Mouse (Mus musculus): ENCODE data around the gene Il25. TPM values are rescaled to one million over a fixed set of nuclear protein-coding genes. Genes with fewer than 3 reads are reported as not detected.
"Not testable (repeated sequence)": the region's sequence is repeated elsewhere in the genome, so short reads cannot be mapped to it uniquely, and the experiment has no call there.

Gene Il25
- polyA plus RNA-seq, 1 experiment = not detected

DNA sequence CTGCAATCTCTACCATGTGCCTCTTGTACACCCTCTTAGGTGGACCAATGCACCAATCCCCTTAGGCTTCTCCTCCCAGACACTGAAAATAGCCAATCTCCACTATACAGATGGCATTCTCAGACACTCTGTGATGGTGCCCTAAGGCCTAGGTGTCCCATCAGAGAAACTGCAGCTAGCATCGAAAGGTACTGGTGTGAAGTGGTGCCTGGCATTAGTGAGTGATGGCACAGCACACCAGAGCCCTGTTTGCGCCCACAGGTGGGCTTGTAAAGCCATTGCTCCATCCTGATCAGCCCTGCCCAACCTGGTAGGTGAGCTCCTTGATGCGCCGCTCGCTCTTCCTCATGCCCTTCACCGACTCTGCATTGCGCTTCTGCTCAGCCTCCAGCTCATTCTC lies 11.5 kb downstream of the Il25 start:
- TF ChIP-seq CTCF (IDR thresholded peaks at IDR 0.05; ENCODE audit: control insufficient read depth, insufficient read depth, low read length) (no peak), POLR2A (IDR thresholded peaks at IDR 0.05; ENCODE audit: borderline replicate concordance, control insufficient read depth, low read depth, low read length) (no peak)
- no peak overlapping the region for H3K27ac ChIP-seq (ENCODE audit: control insufficient read depth, insufficient read depth, low read depth, low read length, poor library complexity)
- 88% methylated on average over 7 of the region's 7 CpGs for WGBS
- H3K4me1 ChIP-seq (ENCODE audit: control insufficient read depth, insufficient read depth, low read length) = no peaks in the 10 kb centered on the region
- H3K4me3 ChIP-seq (replicated peaks; ENCODE audit: control insufficient read depth, low read depth, low read length) = no peak overlapping the region

DNA sequence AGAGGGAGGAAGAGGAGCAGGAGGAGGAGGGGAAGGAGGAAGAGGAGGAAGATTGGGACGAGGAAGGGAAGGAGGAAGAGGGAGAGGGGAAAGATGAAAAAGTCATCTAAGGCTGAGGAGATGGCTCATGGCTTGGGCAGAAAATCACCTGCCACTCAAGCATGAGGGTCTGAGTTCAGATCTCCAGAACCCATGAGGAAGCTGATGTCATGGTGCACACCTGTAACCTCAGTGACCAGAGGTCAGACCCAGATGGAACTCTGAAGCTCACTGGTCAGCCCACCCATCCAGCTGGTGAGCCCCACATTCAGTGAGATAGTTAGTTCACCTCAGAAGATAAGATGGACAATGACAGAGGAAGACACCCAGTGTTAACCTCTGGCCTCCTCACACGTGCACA lies 12.4 kb downstream of the Il25 start:
- Histone ChIP-seq H3K4me1 (ENCODE audit: control insufficient read depth, insufficient read depth, low read length) (no peaks in the 10 kb centered on the region), H3K27ac (ENCODE audit: control insufficient read depth, insufficient read depth, low read depth, low read length, poor library complexity) (no peak overlapping the region), H3K4me3 (replicated peaks; ENCODE audit: control insufficient read depth, low read depth, low read length) (no peak overlapping the region)
- TF ChIP-seq CTCF (IDR thresholded peaks at IDR 0.05; ENCODE audit: control insufficient read depth, insufficient read depth, low read length) = no peak
- no peak for TF ChIP-seq POLR2A (IDR thresholded peaks at IDR 0.05; ENCODE audit: borderline replicate concordance, control insufficient read depth, low read depth, low read length)
- 46% methylated on average over 2 of the region's 2 CpGs for WGBS

DNA sequence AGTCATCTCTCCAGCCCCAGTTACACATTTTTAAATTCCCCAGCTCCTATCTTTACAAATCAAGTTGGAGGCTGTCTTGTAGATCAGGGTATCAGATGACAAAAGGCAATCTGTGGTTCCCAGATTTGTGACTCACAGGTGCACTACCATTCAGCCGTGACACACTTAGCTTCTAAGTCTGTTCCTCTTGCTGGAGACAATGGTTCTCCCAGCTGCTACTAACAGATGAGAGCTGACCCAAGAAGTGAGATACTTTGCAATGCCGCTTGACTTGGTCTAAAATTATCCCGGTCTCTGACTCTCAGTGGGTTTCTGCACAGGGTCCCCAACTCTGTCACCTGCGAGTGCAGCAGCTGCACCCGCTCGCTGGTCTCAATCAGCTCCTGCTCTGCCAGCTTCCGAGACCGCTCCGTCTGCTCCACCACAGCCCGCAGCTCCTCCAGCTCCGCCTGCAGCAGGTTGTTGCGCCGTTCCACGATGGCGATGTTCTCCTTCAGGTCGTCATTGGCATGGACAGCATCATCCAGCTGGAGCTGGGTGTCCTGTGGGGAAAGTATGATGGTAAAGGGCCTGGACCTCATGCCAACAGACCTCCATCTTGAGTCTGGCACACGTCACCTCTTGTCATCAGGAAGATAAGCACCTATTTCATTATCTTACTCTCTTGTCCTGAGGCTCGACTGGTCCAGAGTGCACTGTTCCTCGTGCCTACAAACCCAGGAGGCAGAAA lies 13.6 kb downstream of the Il25 start:
- no peaks in the 10 kb centered on the region for H3K4me1 ChIP-seq (ENCODE audit: control insufficient read depth, insufficient read depth, low read length)
- TF ChIP-seq CTCF (IDR thresholded peaks at IDR 0.05; ENCODE audit: control insufficient read depth, insufficient read depth, low read length) = no peak
- TF ChIP-seq POLR2A (IDR thresholded peaks at IDR 0.05; ENCODE audit: borderline replicate concordance, control insufficient read depth, low read depth, low read length) = no peak
- H3K27ac ChIP-seq (ENCODE audit: control insufficient read depth, insufficient read depth, low read depth, low read length, poor library complexity) = no peak overlapping the region
- no peak overlapping the region for H3K4me3 ChIP-seq (replicated peaks; ENCODE audit: control insufficient read depth, low read depth, low read length)
- 81% methylated on average over 19 of the region's 19 CpGs for WGBS

DNA sequence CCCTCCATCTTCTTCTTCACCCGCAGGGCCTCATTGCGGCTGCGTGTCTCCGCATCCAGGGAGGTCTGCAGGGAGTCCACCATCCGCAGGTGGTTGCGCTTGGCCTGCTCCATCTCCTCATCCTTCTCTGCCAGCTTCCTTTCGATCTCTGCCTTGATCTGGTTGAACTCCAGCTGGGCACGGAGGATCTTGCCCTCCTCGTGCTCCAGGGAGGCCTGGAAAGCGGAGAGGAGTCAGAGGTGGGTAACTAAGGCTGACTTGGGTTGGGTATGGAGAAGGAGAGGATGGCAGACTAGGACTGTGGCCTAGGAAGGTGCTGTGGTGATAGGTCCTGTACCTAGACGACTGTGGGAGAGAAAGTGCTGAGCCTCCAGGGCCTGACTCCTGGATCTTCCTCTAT lies 14.5 kb downstream of the Il25 start:
- whole genome bisulfite sequencing = 90% methylated on average over 11 of the region's 11 CpGs
- H3K4me3 ChIP-seq (replicated peaks; ENCODE audit: control insufficient read depth, low read depth, low read length); H3K27ac ChIP-seq (ENCODE audit: control insufficient read depth, insufficient read depth, low read depth, low read length, poor library complexity); H3K4me1 ChIP-seq (ENCODE audit: control insufficient read depth, insufficient read depth, low read length): not testable (repeated sequence)

DNA sequence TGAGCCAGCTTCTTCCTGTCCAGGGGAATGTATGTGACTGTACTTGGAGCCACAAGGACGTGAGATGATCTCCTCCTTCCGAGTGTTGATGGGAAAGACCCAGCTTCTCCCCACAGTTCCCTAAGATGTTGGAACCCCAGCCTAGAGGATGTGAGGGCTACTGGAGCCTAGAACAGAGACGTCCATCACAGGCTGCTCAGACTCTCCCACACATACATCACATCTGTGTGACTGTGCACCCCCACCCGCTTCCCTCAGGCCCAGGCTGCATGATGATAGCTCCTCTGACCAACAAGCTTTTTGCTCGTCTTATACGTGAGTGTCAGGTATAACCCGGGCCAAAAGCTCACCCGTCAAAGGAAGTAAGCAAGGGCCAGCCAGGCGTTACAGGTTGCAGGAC lies 16.3 kb downstream of the Il25 start:
- no peak overlapping the region for H3K27ac ChIP-seq (ENCODE audit: control insufficient read depth, insufficient read depth, low read depth, low read length, poor library complexity)
- 74% methylated on average over 9 of the region's 9 CpGs for WGBS
- no peaks in the 10 kb centered on the region for H3K4me1 ChIP-seq (ENCODE audit: control insufficient read depth, insufficient read depth, low read length)
- TF ChIP-seq CTCF (IDR thresholded peaks at IDR 0.05; ENCODE audit: control insufficient read depth, insufficient read depth, low read length) = no peak
- no peak for TF ChIP-seq POLR2A (IDR thresholded peaks at IDR 0.05; ENCODE audit: borderline replicate concordance, control insufficient read depth, low read depth, low read length)
- H3K4me3 ChIP-seq (replicated peaks; ENCODE audit: control insufficient read depth, low read depth, low read length) = no peak overlapping the region

DNA sequence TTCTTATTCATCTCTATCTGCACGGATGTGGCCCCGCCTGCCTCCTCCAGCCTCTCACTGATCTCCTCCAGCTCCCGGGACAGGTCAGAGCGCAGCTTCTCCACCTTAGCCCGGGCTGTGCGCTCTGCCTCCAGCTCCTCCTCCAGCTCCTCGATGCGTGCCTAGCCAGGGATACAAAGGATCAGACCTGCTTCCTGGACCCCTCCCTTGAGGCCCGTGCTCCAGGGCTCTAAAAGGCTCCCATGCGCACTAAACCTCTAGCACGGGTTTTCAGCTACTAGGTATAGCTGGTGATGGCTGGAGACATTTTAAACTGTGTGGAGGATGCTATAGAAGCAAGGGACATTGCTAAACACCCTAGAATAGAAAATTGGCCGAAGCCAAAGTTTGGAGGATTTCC lies 18.0 kb downstream of the Il25 start:
- H3K27ac ChIP-seq (ENCODE audit: control insufficient read depth, insufficient read depth, low read depth, low read length, poor library complexity) = no peak overlapping the region
- TF ChIP-seq POLR2A (IDR thresholded peaks at IDR 0.05; ENCODE audit: borderline replicate concordance, control insufficient read depth, low read depth, low read length) (no peak), CTCF (IDR thresholded peaks at IDR 0.05; ENCODE audit: control insufficient read depth, insufficient read depth, low read length) (no peak)
- 66% methylated on average over 12 of the region's 12 CpGs for WGBS
- no peaks in the 10 kb centered on the region for H3K4me1 ChIP-seq (ENCODE audit: control insufficient read depth, insufficient read depth, low read length)
- no peak overlapping the region for H3K4me3 ChIP-seq (replicated peaks; ENCODE audit: control insufficient read depth, low read depth, low read length)

DNA sequence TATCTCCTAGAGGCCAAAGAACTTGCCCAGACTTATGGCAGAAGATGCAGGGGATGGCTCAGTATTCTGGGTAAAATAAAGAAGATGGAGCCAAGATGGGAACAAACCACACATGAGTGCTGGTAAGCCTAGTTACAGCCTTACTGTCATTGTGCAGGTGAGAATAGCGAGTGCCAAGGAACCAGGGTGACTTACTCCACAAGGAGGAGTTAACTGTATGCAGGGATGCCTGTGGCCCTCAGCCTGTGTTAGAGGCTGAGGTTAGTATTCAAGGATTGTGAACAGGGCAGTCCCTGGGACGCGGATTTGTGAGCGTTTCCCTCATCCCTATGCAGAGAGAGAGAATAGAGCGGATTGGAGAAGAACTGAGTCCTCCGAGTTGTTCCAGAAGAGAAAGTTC lies 19.1 kb downstream of the Il25 start:
- no peaks in the 10 kb centered on the region for H3K4me1 ChIP-seq (ENCODE audit: control insufficient read depth, insufficient read depth, low read length)
- WGBS = 87% methylated on average over 6 of the region's 6 CpGs
- no peak overlapping the region for H3K27ac ChIP-seq (ENCODE audit: control insufficient read depth, insufficient read depth, low read depth, low read length, poor library complexity)
- TF ChIP-seq CTCF (IDR thresholded peaks at IDR 0.05; ENCODE audit: control insufficient read depth, insufficient read depth, low read length) (no peak), POLR2A (IDR thresholded peaks at IDR 0.05; ENCODE audit: borderline replicate concordance, control insufficient read depth, low read depth, low read length) (no peak)
- no peak overlapping the region for H3K4me3 ChIP-seq (replicated peaks; ENCODE audit: control insufficient read depth, low read depth, low read length)

DNA sequence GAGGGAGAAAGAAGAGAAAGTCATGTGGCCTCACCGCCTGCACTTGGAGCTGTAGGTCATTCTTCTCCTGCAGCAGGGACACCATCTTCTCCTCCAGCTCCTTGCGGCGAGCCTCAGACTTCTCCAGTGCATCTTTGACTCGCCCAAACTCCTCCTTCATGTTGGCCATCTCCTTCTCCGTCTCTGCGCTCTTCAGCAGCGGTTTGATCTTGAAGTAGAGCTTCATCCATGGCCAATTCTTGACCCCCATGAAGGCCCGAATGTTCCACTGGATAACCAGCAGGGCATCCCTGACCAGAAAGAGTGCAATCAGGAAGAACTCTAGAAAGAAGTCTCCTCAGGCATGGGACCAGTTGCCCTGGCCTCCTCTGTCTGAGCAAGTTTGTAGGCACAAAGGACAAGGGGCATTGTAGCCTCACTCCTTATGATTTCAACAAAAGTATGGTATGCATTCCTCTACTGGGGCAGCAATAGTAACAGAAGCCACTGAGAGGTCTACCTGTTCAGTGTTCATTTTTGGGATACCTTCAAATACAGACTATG lies 21.2 kb downstream of the Il25 start:
- Histone ChIP-seq H3K4me3 (replicated peaks; ENCODE audit: control insufficient read depth, low read depth, low read length) (no peak overlapping the region), H3K4me1 (ENCODE audit: control insufficient read depth, insufficient read depth, low read length) (no peaks in the 10 kb centered on the region), H3K27ac (ENCODE audit: control insufficient read depth, insufficient read depth, low read depth, low read length, poor library complexity) (no peak overlapping the region)
- 84% methylated on average over 8 of the region's 8 CpGs for WGBS
- TF ChIP-seq CTCF (IDR thresholded peaks at IDR 0.05; ENCODE audit: control insufficient read depth, insufficient read depth, low read length) (no peak), POLR2A (IDR thresholded peaks at IDR 0.05; ENCODE audit: borderline replicate concordance, control insufficient read depth, low read depth, low read length) (no peak)

DNA sequence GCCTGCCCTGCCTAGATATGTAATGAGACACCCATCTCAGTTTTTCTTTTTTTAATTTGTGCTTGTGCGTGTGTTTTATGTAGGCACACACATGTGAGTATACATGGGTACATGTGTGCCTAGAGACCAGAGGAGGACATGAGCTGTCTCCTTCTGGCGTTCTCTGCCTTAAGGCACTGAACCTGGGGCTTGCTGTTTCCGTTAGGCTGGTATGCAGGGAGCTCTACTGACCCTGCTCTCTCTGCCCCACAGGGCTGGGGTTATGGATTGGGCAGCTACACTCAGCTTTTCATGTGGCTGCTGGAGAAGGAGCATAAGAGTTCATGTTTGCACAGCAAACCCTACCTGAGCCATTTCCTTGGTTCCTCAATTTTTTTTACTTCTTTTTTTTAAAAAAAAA lies 22.0 kb downstream of the Il25 start:
- Histone ChIP-seq H3K27ac (ENCODE audit: control insufficient read depth, insufficient read depth, low read depth, low read length, poor library complexity) (no peak overlapping the region), H3K4me1 (ENCODE audit: control insufficient read depth, insufficient read depth, low read length) (no peaks in the 10 kb centered on the region), H3K4me3 (replicated peaks; ENCODE audit: control insufficient read depth, low read depth, low read length) (no peak overlapping the region)
- 68% methylated on average over 3 of the region's 3 CpGs for WGBS
- TF ChIP-seq CTCF (IDR thresholded peaks at IDR 0.05; ENCODE audit: control insufficient read depth, insufficient read depth, low read length) (no peak), POLR2A (IDR thresholded peaks at IDR 0.05; ENCODE audit: borderline replicate concordance, control insufficient read depth, low read depth, low read length) (no peak)
